Mouse (Mus musculus) heart, postnatal 36 days (tissue): ENCODE results near the gene Gngt1. TPM values are rescaled to one million over a fixed set of nuclear protein-coding genes. Genes with fewer than 3 reads are reported as not detected.

Experiments
- total RNA-seq, 2 experiments: library from RNA; stranded (reverse); gene quantifications; 2 replicates each; pipeline ENCODE4 v1.2.3; 2021

Gene Gngt1
- total RNA-seq, 2 experiments from 2014 or later = not detected

Other genes with a start within 250 kb of the Gngt1 start
- not detected for gene Calcr, start 229.1 kb upstream of the Gngt1 start, total RNA-seq
- 1 to 10 TPM in 1 of 2 experiments, under 1 TPM in 1; 0.95 to 1.4 TPM for gene Tfpi2, start 4.9 kb upstream of the Gngt1 start, total RNA-seq
- gene Gng11, start 10.1 kb downstream of the Gngt1 start, total RNA-seq = 10 to 100 TPM; 64.8 to 69.5 TPM
- gene Bet1, start 93.2 kb downstream of the Gngt1 start, total RNA-seq = 10 to 100 TPM; 25.2 to 25.7 TPM